Mouse (Mus musculus) heart, embryonic 14.5 days (tissue): ENCODE data around the gene Tbx19. TPM values are rescaled to one million over a fixed set of nuclear protein-coding genes. Genes with fewer than 3 reads are reported as not detected.

Experiments used
- ATAC-seq: fragments of 200-750 bp; cut with Nextera tagmentation; 2 replicates; pipeline ENCODE4 v1.8.0; 2017; ENCODE audit warnings: low read depth, moderate TSS enrichment; ENCODE audit not compliant: insufficient number of reproducible peaks, insufficient read depth, low FRiP score
- H3K27ac ChIP-seq, 2 experiments: fragments of 200-500 bp in 1 of 2; fragments of 300-500 bp in 1 of 2; sonication (generic) in 1 of 2; replicated peaks in 1 of 2; 2 replicates each; pipeline ENCODE4 v1.5.1; 2012 to 2014; ENCODE audit warnings: low read depth in 2 of 2, low read length in 2 of 2, control low read depth in 1 of 2, mild to moderate bottlenecking in 1 of 2, mixed read lengths in 1 of 2; ENCODE audit not compliant: control insufficient read depth in 1 of 2, insufficient read depth in 1 of 2
- H3K27me3 ChIP-seq: fragments of 300-500 bp; sonication (generic); 2 replicates; pipeline ENCODE4 v1.6.1; 2014; ENCODE audit warnings: mild to moderate bottlenecking, low read length, control low read depth; ENCODE audit not compliant: control insufficient read depth, insufficient read depth
- H3K36me3 ChIP-seq: fragments of 300-500 bp; sonication (generic); 2 replicates; pipeline ENCODE4 v1.6.1; 2014; ENCODE audit warnings: mild to moderate bottlenecking, control low read depth, low read length, mixed read lengths; ENCODE audit not compliant: control insufficient read depth, insufficient read depth
- H3K4me1 ChIP-seq, 2 experiments: fragments of 200-500 bp in 1 of 2; fragments of 300-500 bp in 1 of 2; sonication (generic) in 1 of 2; 2 replicates each; pipeline ENCODE4 v1.6.1; 2012 to 2014; ENCODE audit warnings: low read length in 2 of 2, control low read depth in 1 of 2, mixed read lengths in 1 of 2; ENCODE audit not compliant: control insufficient read depth in 2 of 2, insufficient read depth in 2 of 2
- H3K4me2 ChIP-seq: fragments of 300-500 bp; sonication (generic); 2 replicates; pipeline ENCODE4 v1.6.1; 2014; ENCODE audit warnings: mild to moderate bottlenecking, low read length
- H3K4me3 ChIP-seq, 2 experiments: fragments of 200-500 bp in 1 of 2; fragments of 300-500 bp in 1 of 2; sonication (generic) in 1 of 2; 2 replicates each; pipeline ENCODE4 v1.5.1; 2012 to 2014; ENCODE audit warnings: low read length in 2 of 2, mild to moderate bottlenecking in 2 of 2, control low read depth in 1 of 2, low read depth in 1 of 2, moderate library complexity in 1 of 2; ENCODE audit not compliant: control insufficient read depth in 1 of 2, insufficient read depth in 1 of 2
- H3K9ac ChIP-seq: fragments of 300-500 bp; sonication (generic); 2 replicates; pipeline ENCODE4 v1.6.1; 2014; ENCODE audit warnings: mild to moderate bottlenecking, low read length
- H3K9me3 ChIP-seq: fragments of 300-500 bp; sonication (generic); 2 replicates; pipeline ENCODE4 v1.6.1; 2016; ENCODE audit warnings: low read length, control low read depth; ENCODE audit not compliant: control insufficient read depth
- WGBS: fragments of 180-500 bp; shearing (Covaris S2); extraction: QIAGEN DNeasy Blood & Tissue Kit; methylation state at CpG from one replicate; pipeline ENCODE4 v1.1.7; 2014; 5-methylcytosine and 5-hydroxymethylcytosine counted together
- polyA plus RNA-seq: library from polyadenylated mRNA; unstranded; fragments of >200 nt; fragmentation: Nextera tagmentation; extraction: Ambion mirVana; gene quantifications from 2 replicates; pipeline ENCODE4 v1.2.1, GENCODE M21; 2014

Tbx19 gene
- polyA plus RNA-seq, 1 experiment from 2014 or later, result not detected

- H3K4me2 ChIP-seq, result peak overlapping the region; percentile 77
- H3K27ac ChIP-seq, result peak overlapping the region; percentile 81 to 85
- ATAC-seq, result no peak
- H3K27me3 ChIP-seq, result no peaks in the 10 kb centered on the region
- H3K9me3 ChIP-seq, result no peaks in the 10 kb centered on the region
- WGBS, result 55% methylated on average over 13 of the region's 13 CpGs
- H3K4me1 ChIP-seq, result peaks cover 15 to 50% of the 10 kb centered on the region in 2 experiments
- H3K4me3 ChIP-seq, result peak overlapping the region in 1 of 2 experiments; percentile 13; a peak in 2 of 4 replicates
- H3K36me3 ChIP-seq, result peaks cover 7% of the 10 kb centered on the region
- peak overlapping the region; percentile 39 for H3K9ac ChIP-seq
Observed at GRCm38 (mm10) chr1:165191611-165192010, 31.0 kb upstream of the Tbx19 start.

- Histone ChIP-seq H3K4me2 (peak overlapping the region; percentile 77), H3K4me3 (no peak overlapping the region), H3K9ac (no peak overlapping the region), H3K4me1 (peaks cover 15 to 51% of the 10 kb centered on the region in 2 experiments), H3K27ac (peak overlapping the region; percentile 81 to 85), H3K27me3 (no peaks in the 10 kb centered on the region), H3K9me3 (no peaks in the 10 kb centered on the region), H3K36me3 (peaks cover 15% of the 10 kb centered on the region)
- no peak for ATAC-seq
- WGBS, result 84% methylated on average over 10 of the region's 10 CpGs
Observed at GRCm38 (mm10) chr1:165190571-165191273, 30.1 kb upstream of the Tbx19 start.

GRCm38 (mm10) chr1:165190068-165190467 lies 29.5 kb upstream of the Tbx19 start:
- no peaks in the 10 kb centered on the region for H3K27me3 ChIP-seq
- H3K27ac ChIP-seq, result no peak overlapping the region
- no peak for ATAC-seq
- no peak overlapping the region for H3K4me2 ChIP-seq
- H3K9me3 ChIP-seq, result no peaks in the 10 kb centered on the region
- H3K4me3 ChIP-seq, result no peak overlapping the region
- peaks cover 16 to 54% of the 10 kb centered on the region in 2 experiments for H3K4me1 ChIP-seq
- no peak overlapping the region for H3K9ac ChIP-seq
- H3K36me3 ChIP-seq, result peaks cover 15% of the 10 kb centered on the region
- 76% methylated on average over 6 of the region's 6 CpGs for WGBS

- 79% methylated on average over 10 of the region's 10 CpGs for WGBS
- Histone ChIP-seq H3K27me3 (no peaks in the 10 kb centered on the region), H3K9ac (no peak overlapping the region), H3K36me3 (peaks cover 24% of the 10 kb centered on the region), H3K4me3 (no peak overlapping the region), H3K4me2 (no peak overlapping the region), H3K9me3 (no peaks in the 10 kb centered on the region), H3K27ac (no peak overlapping the region), H3K4me1 (peaks cover 20 to 50% of the 10 kb centered on the region in 2 experiments)
- no peak for ATAC-seq
Observed at GRCm38 (mm10) chr1:165188806-165189580, 28.4 kb upstream of the Tbx19 start.

- Histone ChIP-seq H3K27ac (no peak overlapping the region), H3K4me1 (peaks cover 20 to 38% of the 10 kb centered on the region in 2 experiments)
Observed at GRCm38 (mm10) chr1:165187357-165187756, 26.8 kb upstream of the Tbx19 start.

GRCm38 (mm10) chr1:165186491-165186890 lies 25.9 kb upstream of the Tbx19 start:
- no peaks in the 10 kb centered on the region for H3K9me3 ChIP-seq
- no peak overlapping the region for H3K27ac ChIP-seq
- no peak overlapping the region for H3K9ac ChIP-seq
- H3K4me1 ChIP-seq, result peaks cover 20 to 38% of the 10 kb centered on the region in 2 experiments
- no peak overlapping the region for H3K4me3 ChIP-seq
- no peaks in the 10 kb centered on the region for H3K27me3 ChIP-seq
- peaks cover 50% of the 10 kb centered on the region for H3K36me3 ChIP-seq
- WGBS, result 71% methylated on average over 12 of the region's 12 CpGs
- no peak for ATAC-seq
- no peak overlapping the region for H3K4me2 ChIP-seq

More at GRCm38 (mm10) chr1:165187357-165187756, 26.8 kb upstream of the Tbx19 start:
- 67% methylated on average over 5 of the region's 5 CpGs for WGBS
- Histone ChIP-seq H3K36me3 (peaks cover 41% of the 10 kb centered on the region), H3K9me3 (no peaks in the 10 kb centered on the region), H3K4me2 (no peak overlapping the region), H3K9ac (no peak overlapping the region), H3K4me3 (no peak overlapping the region), H3K27me3 (no peaks in the 10 kb centered on the region)
- no peak for ATAC-seq

GRCm38 (mm10) chr1:165185116-165185515 lies 24.5 kb upstream of the Tbx19 start:
- no peak overlapping the region for H3K9ac ChIP-seq
- H3K36me3 ChIP-seq, result peaks cover 60% of the 10 kb centered on the region
- ATAC-seq, result no peak
- H3K27ac ChIP-seq, result no peak overlapping the region
- H3K4me2 ChIP-seq, result no peak overlapping the region
- no peaks in the 10 kb centered on the region for H3K27me3 ChIP-seq
- no peak overlapping the region for H3K4me3 ChIP-seq
- WGBS, result 60% methylated on average over 7 of the region's 7 CpGs
- peaks cover 20 to 31% of the 10 kb centered on the region in 2 experiments for H3K4me1 ChIP-seq
- no peaks in the 10 kb centered on the region for H3K9me3 ChIP-seq
